17 mouse cellular contexts compared by ENCODE assay signal in genomic region chr5:139819538-139820181, GRCm38 (mm10). TPM values are rescaled to one million over a fixed set of nuclear protein-coding genes. Genes with fewer than 3 reads are reported as not detected.
A peak's percentile ranks its signal among the peaks of the same experiment; 100 is the strongest.
DNase-seq lines count a peak whose midpoint lies in the region; ATAC-seq and TF ChIP-seq lines count a peak whose summit lies in the region.
"Had no signal": no experiment of that assay in that cellular context is flagged by ENCODE, and none has a peak within 500 bp of the region (broad histone marks: within the 10 kb centered on the region; RNA-seq: fewer than 3 reads in every experiment).

Gene Tmem184a (minus strand): TSS chr5:139819917.

- TF ChIP-seq EP300 in liver, postnatal 0 days (IDR thresholded peaks at IDR 0.05; ENCODE audit: low read depth): no peak

- no peaks in the 10 kb centered on the region for H3K27me3 ChIP-seq in erythroblast, embryonic 14.5 days (ENCODE audit: control insufficient read depth)
- no peaks in the 10 kb centered on the region for H3K27me3 ChIP-seq in liver, embryonic 13.5 days
- no peaks in the 10 kb centered on the region for H3K27me3 ChIP-seq in liver, postnatal 0 days (ENCODE audit: insufficient read depth, low read length)
- H3K27me3 ChIP-seq: Patski had no signal

- peak within 1 kb of the TSS; percentile 83; the same call in 1 of the 2 replicates for H3K27ac ChIP-seq in liver, embryonic 13.5 days
- no peak within 1 kb of the TSS for H3K27ac ChIP-seq in liver, postnatal 0 days (ENCODE audit: low read depth)
- H3K27ac ChIP-seq: heart, embryonic 15.5 days; hindbrain, embryonic 13.5 days had no signal

- DNase-seq in liver, embryonic 13.5 days: no peak
- DNase-seq in liver, postnatal 0 days: no peak
- DNase-seq in urinary bladder, adult 2 months (ENCODE audit: low spot score): no peak
- no peak for DNase-seq in urinary bladder, postnatal 10 days (ENCODE audit: low spot score)
- peak; percentile 58 to 67 for DNase-seq in urinary bladder, postnatal 36 days (ENCODE audit: low spot score in 2 of 2)
- DNase-seq in spleen, postnatal 14 days (ENCODE audit: low spot score in 2 of 2): no peak
- DNase-seq: cerebellum, adult 11 months; gastrocnemius, postnatal 36 days; layer of hippocampus, adult 9-11 months had no signal

- WGBS in liver, embryonic 13.5 days (ENCODE audit: insufficient replicate concordance): 77% methylated on average over 9 of the region's 9 CpGs
- 82% methylated on average over 9 of the region's 9 CpGs for WGBS in liver, postnatal 0 days (ENCODE audit: insufficient replicate concordance)

- H3K4me1 ChIP-seq in erythroblast, embryonic 14.5 days (ENCODE audit: control insufficient read depth): peaks cover 92% of the 10 kb centered on the region
- H3K4me1 ChIP-seq in liver, embryonic 13.5 days (replicated peaks): peaks cover 79% of the 10 kb centered on the region
- H3K4me1 ChIP-seq in liver, postnatal 0 days (ENCODE audit: insufficient read depth): peaks cover 13% of the 10 kb centered on the region

- H3K4me2 ChIP-seq in liver, embryonic 13.5 days: peak within 1 kb of the TSS; percentile 4; the same call in 1 of the 2 replicates
- no peak within 1 kb of the TSS for H3K4me2 ChIP-seq in liver, postnatal 0 days (ENCODE audit: low read depth, low read length)
- H3K4me2 ChIP-seq: heart, embryonic 15.5 days; hindbrain, embryonic 13.5 days; kidney, embryonic 15.5 days had no signal

- peaks cover 76% of the 10 kb centered on the region for H3K36me3 ChIP-seq in erythroblast, embryonic 14.5 days (ENCODE audit: control insufficient read depth)
- peaks cover 36% of the 10 kb centered on the region for H3K36me3 ChIP-seq in liver, embryonic 13.5 days
- peaks cover 24% of the 10 kb centered on the region for H3K36me3 ChIP-seq in liver, postnatal 0 days (replicated peaks; ENCODE audit: insufficient read depth, low read length)

- H3K9ac ChIP-seq in liver, embryonic 13.5 days: peak within 1 kb of the TSS; percentile 44; the same call in 1 of the 2 replicates
- H3K9ac ChIP-seq in liver, postnatal 0 days (replicated peaks): no peak within 1 kb of the TSS
- H3K9ac ChIP-seq: heart, embryonic 15.5 days; hindbrain, embryonic 13.5 days; kidney, embryonic 15.5 days had no signal

- no peaks in the 10 kb centered on the region for H3K9me3 ChIP-seq in erythroblast, embryonic 14.5 days (ENCODE audit: control insufficient read depth, low read length)
- no peaks in the 10 kb centered on the region for H3K9me3 ChIP-seq in liver, embryonic 13.5 days (replicated peaks)
- no peaks in the 10 kb centered on the region for H3K9me3 ChIP-seq in liver, postnatal 0 days (ENCODE audit: low read length)
- H3K9me3 ChIP-seq: heart, embryonic 15.5 days; hindbrain, embryonic 13.5 days; kidney, embryonic 15.5 days had no signal

- TF ChIP-seq CTCF in liver, postnatal 0 days (IDR thresholded peaks at IDR 0.05; ENCODE audit: low read depth): no peak

- peak within 1 kb of the TSS; percentile 46 for H3K4me3 ChIP-seq in erythroblast, embryonic 14.5 days (replicated peaks)
- H3K4me3 ChIP-seq in liver, embryonic 13.5 days (replicated peaks): no peak within 1 kb of the TSS
- H3K4me3 ChIP-seq in liver, postnatal 0 days (ENCODE audit: low read depth, low read length): no peak within 1 kb of the TSS
- H3K4me3 ChIP-seq: heart, embryonic 15.5 days; hindbrain, embryonic 13.5 days; kidney, embryonic 15.5 days had no signal

- ATAC-seq in erythroblast, adult 5-6 weeks (replicated peaks; ENCODE audit: low FRiP score, poor library complexity, severe bottlenecking): no peak
- no peak for ATAC-seq in liver, embryonic 13.5 days (ENCODE audit: low read depth)
- no peak for ATAC-seq in liver, postnatal 0 days
- ATAC-seq: Patski had no signal

RNA-seq across cellular contexts. Expression of gene Tmem184a, which starts in this region (rescaled TPM):
- polyA plus RNA-seq in erythroblast, embryonic 14.5 days (2012): 36.6 and 77.7 TPM in 2 replicates
- not detected in 2 replicates for total RNA-seq in erythroblast, adult 5-6 weeks (2015; ENCODE audit: low replicate concordance)
- 0.14 TPM in 1 of 2 replicates, not detected in the other for total RNA-seq in erythroblast, adult 5-6 weeks (2017; ENCODE audit: low replicate concordance)
- 0.68 and 0.89 TPM in 2 replicates for polyA plus RNA-seq in liver, embryonic 13.5 days (2015; fragmentation: Nextera tagmentation; extraction: Ambion mirVana)
- polyA plus RNA-seq in liver, postnatal 0 days (2015; fragmentation: Nextera tagmentation; extraction: Ambion mirVana): 3.0 and 3.2 TPM in 2 replicates
- polyA plus RNA-seq in urinary bladder, adult 2 months (2012; rRNA removed): 79.8 and 112 TPM in 2 replicates
- total RNA-seq: megakaryocyte progenitor cell, adult 5-6 weeks; midbrain, postnatal 0 days had no signal
- polyA plus RNA-seq: Patski had no signal

Comparison
In these comparisons a context has a peak if more than half of its experiments do, and no peak if none do; other contexts are left out.
1. DNase-seq: peak in urinary bladder, postnatal 36 days (2 of 2); none in liver, embryonic 13.5 days (single experiment), liver, postnatal 0 days (single experiment), urinary bladder, adult 2 months (single experiment), urinary bladder, postnatal 10 days (single experiment) and spleen, postnatal 14 days (0 of 2).